Mouse (Mus musculus) erythroblast, embryonic 14.5 days (primary cell): ENCODE measurements around the gene Epdr1.

Source experiments
- GATA1 ChIP-seq: IDR thresholded peaks from 2 replicates; pipeline ENCODE4 v1.6.1; 2012; ENCODE audit warnings: low read length, inconsistent platforms, mixed read lengths
- TAL1 ChIP-seq: IDR thresholded peaks from 3 replicates; pipeline ENCODE4 v1.6.1; 2012; ENCODE audit warnings: low read length, inconsistent platforms, mixed read lengths

DNA sequence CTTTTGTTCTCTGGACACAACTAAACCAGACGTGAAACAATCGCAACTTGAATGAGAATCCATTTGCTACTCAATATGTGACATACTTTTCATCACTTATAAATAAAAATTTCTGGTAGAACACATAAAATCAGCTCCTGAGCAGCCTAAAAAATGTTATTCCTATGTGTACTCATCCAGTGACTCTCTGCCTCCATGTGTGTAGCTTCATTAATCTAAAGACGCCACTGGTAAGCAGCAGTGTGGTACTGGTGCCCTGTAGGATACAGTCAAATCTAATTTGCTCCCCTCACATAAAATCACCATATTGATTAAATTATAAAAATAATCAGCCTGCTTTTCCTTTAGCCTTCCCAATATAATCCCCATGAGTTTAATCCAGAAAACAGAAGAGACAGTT is 6.8 kb downstream of the Epdr1 start:
- TF ChIP-seq TAL1 (no peak), GATA1 (no peak)
